Mouse (Mus musculus) retina, adult 2 months (tissue): ENCODE data around the gene Nup93.

Experiments used
- DNase-seq: peaks from one replicate; pipeline ENCODE4 v3.0.0-alpha.2; 2012; ENCODE audit warnings: low read depth, low spot score

Gene Nup93

GRCm38 (mm10) chr8:94186542-94186941 lies 27.8 kb upstream of the Nup93 start:
- DNase-seq: no peak

DNA sequence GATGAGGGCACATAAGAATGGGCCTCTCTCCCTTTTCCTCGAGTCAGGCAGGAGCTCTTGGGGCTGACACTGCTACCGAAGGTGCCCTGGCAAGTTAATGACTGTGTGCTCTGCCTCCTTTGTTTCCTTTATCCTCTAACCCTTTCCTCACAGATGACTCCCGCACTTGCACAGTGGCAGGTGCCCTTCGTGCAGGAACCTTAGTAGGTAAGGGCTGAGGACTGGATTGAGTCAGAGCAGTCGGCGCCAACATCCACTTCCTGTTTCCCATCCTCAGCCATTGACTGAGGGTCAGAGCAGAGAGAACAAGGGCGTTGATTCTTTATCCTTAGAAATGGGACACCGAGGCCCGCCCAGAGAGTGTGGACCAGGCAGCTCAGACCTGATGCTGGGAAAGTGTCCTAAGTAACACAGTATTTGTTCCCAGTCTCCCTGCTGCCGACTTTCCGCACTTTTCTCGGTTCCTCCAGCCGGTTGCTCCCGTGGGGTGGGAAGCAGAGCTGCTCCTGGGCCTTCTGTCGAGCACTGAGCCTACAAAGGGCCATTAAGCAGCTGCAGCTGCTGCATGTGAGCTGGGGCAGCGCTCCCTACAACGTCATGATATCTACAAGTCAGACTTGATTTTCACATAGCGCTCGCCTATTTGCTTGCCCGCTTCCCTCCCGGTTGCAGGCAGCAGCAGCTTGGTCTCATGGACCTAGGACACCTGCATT lies 26.9 kb upstream of the Nup93 start:
- no peak for DNase-seq

DNA sequence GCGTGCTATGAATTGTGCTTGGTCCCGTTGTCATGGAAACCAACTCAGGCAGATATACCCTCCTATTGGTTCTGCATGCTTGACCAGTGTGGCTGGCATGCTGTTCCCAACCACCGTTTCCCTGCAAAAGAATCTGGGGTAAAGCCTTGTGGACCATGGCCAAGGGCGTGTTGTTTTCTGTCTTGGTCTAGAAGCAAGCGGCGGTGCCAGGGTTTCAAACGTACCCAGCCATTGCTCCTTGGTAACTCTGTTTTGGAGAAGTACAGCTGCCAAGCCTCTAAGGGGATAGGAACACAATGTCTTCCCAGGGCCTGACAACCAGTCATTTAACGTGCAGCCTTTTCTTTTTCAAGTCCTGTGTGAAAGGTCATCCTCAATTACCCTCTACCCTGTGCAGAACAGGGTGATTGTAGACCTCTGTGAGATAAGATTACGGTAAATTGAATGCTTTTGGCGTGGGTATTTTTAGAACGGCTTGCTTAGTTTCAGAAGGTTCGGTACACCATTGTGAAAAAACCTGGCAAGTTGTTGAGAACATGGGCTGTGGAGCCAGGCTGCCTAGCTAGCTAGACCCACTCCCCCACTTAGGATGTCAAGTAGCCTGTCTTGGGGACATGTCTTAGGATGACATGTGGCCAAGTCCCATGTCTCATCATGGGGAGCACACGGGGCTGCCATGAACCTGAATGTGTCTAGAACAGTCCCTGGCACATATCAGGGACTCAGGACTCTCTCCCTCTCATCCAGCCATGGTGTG lies 24.9 kb upstream of the Nup93 start:
- no peak for DNase-seq

DNA sequence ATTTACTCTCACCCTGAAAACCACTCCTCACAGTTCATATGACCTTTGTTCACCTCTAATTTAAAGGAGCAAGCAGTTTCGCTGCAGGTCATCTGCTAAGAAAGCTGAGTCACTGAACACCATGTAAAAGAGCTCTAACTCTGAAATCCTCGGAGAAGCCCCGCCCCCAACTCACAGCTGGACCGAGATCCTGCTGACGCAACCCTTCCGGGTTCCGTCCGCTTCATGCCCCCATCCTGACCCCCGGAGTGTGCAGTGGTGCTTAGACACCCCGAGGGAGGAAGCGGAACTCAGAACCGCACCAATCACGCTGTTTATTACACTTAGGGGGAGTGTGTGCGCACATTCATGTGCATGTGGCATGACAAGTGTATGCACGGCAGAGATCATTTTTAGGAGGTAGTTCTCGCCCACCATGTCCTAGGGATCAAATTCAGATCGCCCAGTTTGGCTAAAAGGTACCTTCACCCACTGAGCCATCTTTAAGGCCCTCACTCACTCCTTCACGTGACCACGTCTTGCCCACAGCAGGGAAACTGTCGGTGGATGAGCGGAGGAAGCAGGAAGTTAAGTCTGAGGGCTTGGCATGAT lies 23.2 kb upstream of the Nup93 start:
- no peak for DNase-seq

DNA sequence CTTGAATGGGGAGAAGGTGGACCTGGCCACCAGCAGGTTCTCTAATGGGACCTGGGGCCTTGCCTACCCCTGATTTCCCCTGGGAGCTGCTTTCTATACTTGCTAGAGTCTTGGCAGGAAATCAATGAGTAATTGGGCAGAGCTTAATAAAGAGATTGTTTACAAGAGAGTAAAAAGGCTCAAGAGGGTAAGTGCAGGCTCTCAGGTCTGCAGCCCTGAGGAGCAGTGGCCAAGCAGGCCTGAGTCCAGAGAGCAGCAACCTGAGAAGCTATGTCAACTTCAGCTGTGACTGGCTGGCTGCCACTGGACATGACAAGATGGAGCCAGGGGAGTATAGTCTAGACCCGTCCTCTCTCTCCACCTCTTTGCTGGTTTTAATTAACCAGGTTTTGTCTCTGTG lies 21.4 kb upstream of the Nup93 start:
- DNase-seq: no peak

DNA sequence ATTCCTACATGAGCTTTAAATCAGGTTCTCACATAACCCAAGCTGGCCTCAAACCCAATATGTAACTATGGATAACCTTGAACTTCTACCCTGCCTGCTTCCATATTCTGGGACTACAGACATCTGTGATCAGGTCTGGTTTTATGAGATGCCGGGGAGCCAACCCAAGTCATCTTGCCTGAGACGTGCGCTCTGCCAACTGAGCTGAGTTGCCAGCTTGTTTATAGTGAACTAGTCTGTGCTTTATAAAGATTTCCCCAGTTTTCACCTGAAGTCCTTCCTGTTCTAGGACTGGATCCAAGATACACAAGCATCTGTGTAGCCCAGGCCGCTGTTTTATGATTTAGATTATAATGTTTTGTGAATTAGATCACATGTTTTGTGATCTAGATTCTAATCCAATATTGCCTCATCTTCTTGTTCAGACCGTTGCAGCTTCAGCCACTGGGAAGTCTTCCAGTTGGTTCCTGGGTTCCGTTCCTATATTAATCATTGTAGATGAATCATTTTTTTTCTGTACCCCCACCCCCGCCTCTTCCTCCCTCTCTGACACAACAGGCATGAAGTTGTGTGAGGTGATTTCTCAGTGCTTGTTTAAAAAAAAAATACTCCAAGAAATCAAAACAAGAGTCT lies 19.7 kb upstream of the Nup93 start:
- no peak for DNase-seq

- peak; percentile 53 for DNase-seq
Measured at GRCm38 (mm10) chr8:94199202-94199869, 15.0 kb upstream of the Nup93 start.

GRCm38 (mm10) chr8:94204043-94204442 lies 10.3 kb upstream of the Nup93 start:
- DNase-seq: no peak

DNA sequence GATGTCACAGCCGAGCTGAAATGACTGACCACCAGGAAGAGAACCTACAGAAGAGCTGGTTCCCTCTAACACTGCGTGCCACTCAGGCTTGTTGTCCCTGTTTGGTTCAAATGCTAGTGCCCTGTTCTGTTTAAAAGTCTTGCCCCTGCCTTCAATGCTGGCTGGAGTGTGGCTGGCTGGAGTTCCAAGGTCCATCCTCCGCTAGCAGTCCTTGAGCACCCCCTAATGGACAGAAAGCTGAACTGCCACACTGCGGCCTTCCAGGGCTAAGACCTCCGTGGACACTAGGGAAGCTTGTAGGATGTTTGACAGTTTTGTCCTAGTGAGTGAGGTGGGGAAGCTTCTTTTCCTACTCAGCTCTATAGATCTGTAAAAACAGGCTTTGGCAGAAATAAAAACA lies 8.6 kb upstream of the Nup93 start:
- peak; percentile 54 for DNase-seq

DNA sequence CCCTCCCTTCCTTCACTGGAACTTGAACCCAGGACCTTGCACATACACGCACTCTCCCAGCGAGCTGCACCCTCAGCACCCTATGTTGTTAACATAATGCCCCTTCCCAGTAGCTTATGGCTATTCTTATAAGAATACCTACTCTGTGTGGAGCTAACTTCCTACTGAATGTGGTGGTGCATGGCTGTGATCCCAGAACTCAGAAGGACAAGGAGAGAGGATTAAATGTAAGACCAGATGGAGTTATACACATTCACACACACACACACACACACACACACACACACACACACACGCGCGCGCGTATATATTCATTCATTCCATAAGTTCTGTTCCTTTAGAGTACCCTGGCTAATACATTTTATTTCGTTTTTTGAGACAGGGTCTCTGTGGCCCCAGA lies 8.1 kb upstream of the Nup93 start:
- DNase-seq: no peak

GRCm38 (mm10) chr8:94207491-94207890 lies 6.9 kb upstream of the Nup93 start:
- no peak for DNase-seq

DNA sequence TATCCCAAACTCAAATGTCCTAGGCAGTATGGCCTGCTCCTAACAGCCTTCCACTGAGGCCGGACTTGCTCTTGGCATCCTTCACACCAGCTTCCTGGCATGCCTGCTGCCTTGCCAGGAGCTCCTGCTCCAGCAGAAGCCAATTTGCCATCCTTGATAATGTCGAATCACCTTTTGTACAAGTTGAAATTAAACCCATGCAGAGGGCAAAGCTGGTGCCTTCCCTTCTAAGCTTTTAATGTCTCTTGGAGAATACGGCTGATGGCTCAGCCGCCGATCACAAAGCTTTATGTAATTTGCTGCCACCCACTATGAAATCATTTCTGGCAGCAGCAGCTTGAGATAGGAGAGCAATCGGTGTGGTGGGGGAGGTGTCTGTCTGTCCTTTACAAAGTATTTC lies 4.7 kb upstream of the Nup93 start:
- no peak for DNase-seq

DNA sequence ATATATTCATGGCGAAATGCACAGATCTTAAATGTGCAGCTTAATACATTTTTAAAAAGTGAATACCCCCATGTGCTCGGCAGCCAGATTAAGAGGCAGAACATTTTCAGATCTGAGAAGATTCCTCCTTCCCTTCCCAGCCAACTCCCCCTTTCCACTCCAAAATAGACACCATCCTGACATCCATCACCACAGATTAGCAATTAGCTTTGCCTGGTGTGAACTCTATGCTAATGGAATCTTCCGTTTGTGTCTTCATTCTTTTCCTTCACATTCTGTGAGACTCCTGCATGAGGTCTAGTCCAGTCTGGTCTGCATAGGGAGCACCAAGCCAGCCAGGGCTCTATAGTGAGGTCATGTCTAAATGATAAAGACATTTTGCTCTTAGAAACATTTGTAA lies 4.1 kb upstream of the Nup93 start:
- DNase-seq: no peak

GRCm38 (mm10) chr8:94213819-94214218 lies 545 bp upstream of the Nup93 start:
- no peak for DNase-seq

DNA sequence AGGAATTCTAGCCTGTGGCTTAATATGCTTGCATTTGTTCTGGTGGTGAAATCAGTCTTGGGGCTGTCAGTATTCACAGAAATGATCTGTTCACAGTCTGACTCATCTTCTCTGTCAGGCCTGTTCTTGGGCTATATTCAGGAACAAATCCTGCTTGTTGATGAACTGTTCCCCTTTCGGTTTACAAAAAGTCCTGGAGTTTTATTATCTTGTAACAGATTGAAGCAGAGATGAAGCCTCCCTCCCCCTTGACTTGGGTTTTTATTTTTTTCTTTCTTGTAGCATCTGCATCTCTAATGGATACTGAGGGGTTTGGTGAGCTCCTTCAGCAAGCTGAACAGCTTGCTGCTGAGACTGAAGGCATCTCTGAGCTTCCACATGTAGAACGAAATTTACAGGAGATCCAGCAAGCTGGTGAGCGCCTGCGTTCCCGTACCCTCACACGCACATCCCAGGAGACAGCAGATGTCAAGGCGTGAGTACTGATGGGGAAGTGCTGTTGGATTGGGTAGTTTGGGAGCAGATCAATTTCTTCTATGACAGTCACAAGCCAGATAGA lies 13.1 kb downstream of the Nup93 start:
- no peak for DNase-seq

- no peak for DNase-seq
Measured at GRCm38 (mm10) chr8:94240240-94240751, 25.9 kb downstream of the Nup93 start.

- DNase-seq: no peak
Measured at GRCm38 (mm10) chr8:94249836-94250435, 35.6 kb downstream of the Nup93 start.

DNA sequence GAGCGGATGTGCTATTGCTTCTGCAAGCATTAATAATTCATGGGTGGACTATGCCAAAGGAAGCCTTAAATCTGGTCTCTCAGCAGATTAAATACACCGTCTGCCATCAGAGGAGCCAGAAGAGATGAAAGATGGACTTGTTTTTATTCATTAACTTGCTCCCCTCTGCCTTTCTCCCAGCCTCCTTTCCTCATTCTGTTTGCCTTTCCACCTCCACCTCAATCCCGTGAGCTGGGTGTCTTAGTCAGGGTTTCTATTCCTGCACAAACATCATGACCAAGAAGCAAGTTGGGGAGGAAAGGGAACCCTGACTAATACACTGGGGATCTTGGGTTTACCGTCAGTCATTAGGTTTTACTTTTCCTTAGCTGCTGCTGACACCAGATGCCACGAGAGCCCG lies 44.5 kb downstream of the Nup93 start:
- DNase-seq: no peak

DNA sequence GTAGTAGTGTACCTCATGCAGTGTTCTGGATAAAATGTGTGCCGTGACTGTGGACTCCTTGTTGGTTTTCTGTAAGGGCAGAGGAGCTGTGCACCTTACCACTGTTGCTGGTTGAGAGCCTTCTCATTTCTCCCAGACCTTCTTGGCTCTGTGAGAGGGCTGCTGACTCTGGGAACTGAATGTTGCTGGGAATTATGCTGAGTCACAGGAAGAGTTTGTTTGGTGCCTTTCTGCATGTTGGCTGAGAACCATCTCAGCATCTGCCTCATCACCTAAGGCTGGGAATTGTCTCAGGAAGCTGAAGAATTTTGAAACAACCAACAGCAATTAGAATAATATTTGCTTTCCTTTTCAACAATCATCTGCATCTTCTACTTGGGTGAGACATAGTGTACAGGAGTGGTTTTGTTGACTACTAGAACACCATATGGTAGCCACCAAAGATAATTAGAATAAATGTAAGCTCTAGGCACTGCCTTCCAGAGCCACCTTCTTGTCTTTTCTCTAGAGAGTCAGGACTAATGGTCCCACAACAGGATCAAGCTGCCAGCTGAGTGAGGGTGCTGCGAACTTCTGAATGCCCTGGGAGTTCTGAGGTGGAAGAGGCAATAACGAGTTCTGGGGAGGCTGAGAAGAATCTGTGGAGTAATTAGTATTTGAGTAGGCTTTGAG lies 48.4 kb downstream of the Nup93 start:
- no peak for DNase-seq
